Mouse (Mus musculus) left cerebral cortex, postnatal 4 days (tissue): ENCODE measurements around the gene Prrt2. TPM values are rescaled to one million over a fixed set of nuclear protein-coding genes. Genes with fewer than 3 reads are reported as not detected.

Source experiments
- microRNA-seq: library from miRNA; unstranded; fragments of <30 nt; microRNA quantifications from one replicate; pipeline ENCODE4 v1.2.0, GENCODE M21; 2022
- total RNA-seq, 2 experiments: library from RNA; stranded (reverse); gene quantifications; 2 replicates each; pipeline ENCODE4 v1.2.3; 2021

Gene Prrt2
- total RNA-seq, 2 experiments from 2014 or later: 132 to 136 TPM

Small RNA genes lying within 50 kb of the gene (microRNA-seq; reads per million reads assigned to microRNA genes)
- not detected for gene Gm44343

Other genes with a start within 250 kb of the Prrt2 start
- gene Ypel3, start 244.3 kb downstream of the Prrt2 start, total RNA-seq: 100 to 1,000 TPM; 110 to 113 TPM
- gene Tbx6, start 239.7 kb downstream of the Prrt2 start, total RNA-seq: under 1 TPM; 0.40 to 0.58 TPM
- gene Ppp4c, start 228.7 kb downstream of the Prrt2 start, total RNA-seq: 10 to 100 TPM; 71.1 to 79.7 TPM
- gene Fam57b, start 223.5 kb downstream of the Prrt2 start, total RNA-seq: 100 to 1,000 TPM; 165 to 167 TPM
- not detected for gene 4930451I11Rik, start 189.6 kb downstream of the Prrt2 start, total RNA-seq
- 10 to 100 TPM; 74.3 to 84.4 TPM for gene Doc2a, start 173.8 kb downstream of the Prrt2 start, total RNA-seq
- 10 to 100 TPM; 31.5 to 41.2 TPM for gene Hirip3, start 159.2 kb downstream of the Prrt2 start, total RNA-seq
- 10 to 100 TPM; 61.7 to 65.2 TPM for gene Ino80e, start 158.8 kb downstream of the Prrt2 start, total RNA-seq
- 100 to 1,000 TPM; 158 to 165 TPM for gene Taok2, start 136.5 kb downstream of the Prrt2 start, total RNA-seq
- 10 to 100 TPM; 19.4 to 20.8 TPM for gene Tmem219, start 98.3 kb downstream of the Prrt2 start, total RNA-seq
- 100 to 1,000 TPM; 151 to 167 TPM for gene Kctd13, start 92.3 kb downstream of the Prrt2 start, total RNA-seq
- gene Asphd1, start 71.6 kb downstream of the Prrt2 start, total RNA-seq: 10 to 100 TPM; 26.5 to 31.9 TPM
- gene Sez6l2, start 70.6 kb downstream of the Prrt2 start, total RNA-seq: 100 to 1,000 TPM; 214 to 235 TPM
- 100 to 1,000 TPM in 1 of 2 experiments, 10 to 100 TPM in 1; 92.7 to 104 TPM for gene Cdipt, start 45.3 kb downstream of the Prrt2 start, total RNA-seq
- not detected for gene Cdiptos, start 45.1 kb downstream of the Prrt2 start, total RNA-seq
- 1 to 10 TPM; 5.4 to 6.0 TPM for gene Mvp, start 6.6 kb downstream of the Prrt2 start, total RNA-seq
- gene Pagr1b, start 4.7 kb downstream of the Prrt2 start, total RNA-seq: 1 to 10 TPM in 1 of 2 experiments, not detected in 1; 1.6 TPM
- 10 to 100 TPM; 10.2 to 15.4 TPM for gene Pagr1a, start 3.9 kb downstream of the Prrt2 start, total RNA-seq
- 10 to 100 TPM; 36.7 to 48.6 TPM for gene Gm42742, start 114 bp downstream of the Prrt2 start, total RNA-seq
- 100 to 1,000 TPM; 322 to 334 TPM for gene Maz, start 5.8 kb upstream of the Prrt2 start, total RNA-seq
- 10 to 100 TPM; 10.4 to 12.5 TPM for gene Kif22, start 21.3 kb upstream of the Prrt2 start, total RNA-seq
- not detected for gene Zg16, start 66.1 kb upstream of the Prrt2 start, total RNA-seq
- under 1 TPM; 0.77 to 0.90 TPM for gene AI467606, start 70.1 kb upstream of the Prrt2 start, total RNA-seq
- under 1 TPM in 1 of 2 experiments, not detected in 1; 0.18 TPM for gene Qprt, start 101.0 kb upstream of the Prrt2 start, total RNA-seq
- under 1 TPM; 0.22 to 0.74 TPM for gene Spn, start 116.6 kb upstream of the Prrt2 start, total RNA-seq
- 10 to 100 TPM; 65.8 to 78.8 TPM for gene Cd2bp2, start 174.8 kb upstream of the Prrt2 start, total RNA-seq
- gene Tbc1d10b, start 187.3 kb upstream of the Prrt2 start, total RNA-seq: 10 to 100 TPM; 73.8 to 78.8 TPM
- 1 to 10 TPM in 1 of 2 experiments, not detected in 1; 1.2 TPM for gene Mylpf, start 187.7 kb upstream of the Prrt2 start, total RNA-seq
- gene Zfp553, start 211.8 kb upstream of the Prrt2 start, total RNA-seq: 10 to 100 TPM; 28.4 to 28.8 TPM
- gene Sept1, start 211.9 kb upstream of the Prrt2 start, total RNA-seq: 1 to 10 TPM; 7.9 to 8.8 TPM
- 10 to 100 TPM; 54.9 to 64.5 TPM for gene Zfp771, start 223.1 kb upstream of the Prrt2 start, total RNA-seq
- gene Dctpp1, start 239.5 kb upstream of the Prrt2 start, total RNA-seq: 10 to 100 TPM; 49.8 to 63.1 TPM